Mouse (Mus musculus): ENCODE data around the gene Cib3. TPM values are rescaled to one million over a fixed set of nuclear protein-coding genes. Genes with fewer than 3 reads are reported as not detected.

Gene Cib3
- 0.79 TPM for polyA plus RNA-seq (2015; fragmentation: Illumina TruSeq; extraction: RNeasy Lipid Tissue Mini Kit (QIAGEN cat#74804); ENCODE audit: insufficient read depth, low replicate concordance)

DNA sequence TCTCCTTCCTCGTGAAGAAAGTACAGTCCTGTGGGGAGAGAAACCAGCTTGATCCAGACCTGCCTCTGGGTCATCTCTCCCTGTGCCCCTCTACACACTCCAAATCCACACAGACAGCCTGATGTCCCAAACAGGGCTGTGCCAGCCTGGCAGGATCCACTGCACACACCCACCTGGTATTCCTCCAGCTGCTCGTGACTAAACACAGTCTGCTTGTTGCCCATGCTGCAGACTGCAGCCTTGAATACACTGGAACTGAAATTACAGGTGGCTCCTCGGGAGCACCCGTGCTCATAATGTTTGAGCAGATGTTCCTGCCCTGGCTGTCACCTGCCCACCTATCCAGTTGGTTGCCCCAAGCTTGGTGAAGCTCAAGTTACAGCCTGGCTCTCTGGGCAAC is at the start of gene Cib3:
Gene Cib3 (minus strand): TSS at position 87 of the 400 bp plus-strand sequence.

DNA sequence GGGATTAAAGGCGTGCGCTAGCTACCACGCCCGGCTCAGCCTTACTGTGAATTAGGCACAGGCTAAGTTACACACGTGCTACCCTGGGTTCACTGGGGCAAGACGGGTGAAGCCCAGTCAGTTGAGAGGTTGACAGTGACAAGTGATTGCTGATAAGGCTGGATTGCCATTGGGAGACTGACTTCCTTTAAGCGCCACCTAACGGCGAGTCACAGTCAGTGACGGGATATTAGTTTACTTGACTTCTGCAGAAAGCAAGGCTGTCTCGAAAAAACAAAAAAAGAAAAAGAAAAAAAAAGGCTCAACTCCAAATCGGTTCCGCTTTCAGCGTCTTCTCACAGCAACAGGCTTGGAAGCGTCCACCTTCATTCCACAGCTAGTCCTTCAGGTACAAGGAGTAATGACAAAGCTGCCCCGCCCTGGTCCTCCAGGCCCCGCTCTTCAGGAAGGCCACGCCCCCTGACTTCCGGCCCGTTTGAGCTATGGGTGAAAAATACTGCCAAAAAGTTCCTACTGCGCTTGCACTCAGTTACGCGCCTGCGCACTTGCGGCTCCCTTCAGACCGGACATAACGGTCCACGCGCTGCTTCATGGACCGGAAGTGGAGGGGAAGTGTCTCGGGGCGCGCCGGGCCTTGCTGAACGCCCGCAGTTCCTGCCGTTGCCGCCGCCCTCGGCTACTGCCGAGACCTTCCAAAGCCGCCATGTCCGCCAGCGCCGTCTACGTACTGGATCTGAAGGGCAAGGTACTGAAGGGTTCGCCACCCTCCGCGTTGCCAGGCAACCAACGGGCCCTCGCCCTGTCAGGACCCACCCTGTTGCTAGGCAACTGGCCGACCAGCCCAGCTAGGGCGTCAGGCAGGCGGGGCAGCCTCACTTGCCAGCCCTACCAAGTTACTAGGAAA is 27.1 kb upstream of the Cib3 start, which contains the start of gene Ap1m1:
Gene Ap1m1 (plus strand): TSS at position 520 of the 904 bp plus-strand sequence.

DNA sequence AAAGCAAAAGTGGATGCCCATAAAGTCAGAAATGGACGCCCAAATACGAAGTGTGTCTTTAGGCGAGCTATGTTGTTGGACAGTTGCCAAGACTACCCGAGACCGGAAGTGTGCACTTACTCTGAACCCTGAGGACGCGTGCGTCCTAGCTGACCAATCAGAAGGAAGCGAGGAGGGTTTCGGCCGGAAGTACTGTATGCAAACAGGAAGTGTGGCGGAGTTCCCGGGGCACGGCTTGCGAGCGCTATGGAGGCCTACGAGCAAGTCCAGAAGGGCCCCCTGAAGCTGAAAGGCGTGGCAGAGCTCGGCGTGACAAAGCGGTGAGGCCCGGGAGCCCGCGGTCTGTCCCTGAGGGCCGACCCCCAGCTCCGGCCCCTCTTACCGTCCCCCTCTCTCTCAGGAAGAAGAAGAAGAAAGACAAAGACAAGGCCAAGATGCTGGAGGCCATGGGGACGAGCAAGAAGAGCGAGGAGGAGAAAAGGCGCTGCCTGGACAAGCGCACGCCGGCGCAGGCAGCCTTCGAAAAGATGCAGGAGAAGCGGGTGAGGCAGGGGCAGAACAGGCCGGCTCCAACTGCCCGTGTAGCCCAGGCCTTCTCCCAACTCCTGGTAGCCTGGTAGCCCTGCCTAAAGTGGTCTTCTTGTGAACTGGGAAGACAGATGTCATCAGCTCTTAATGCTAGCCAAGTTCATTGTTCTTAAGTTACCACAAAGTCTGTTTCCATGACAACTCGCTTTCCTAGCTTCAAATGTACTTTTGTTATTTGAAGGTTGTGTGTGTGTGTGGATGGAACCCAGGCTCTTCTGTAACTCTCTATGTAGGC is 7.1 kb upstream of the Cib3 start, which contains the start of gene Fam32a:
Gene Fam32a (plus strand): TSS at position 190 of the 823 bp plus-strand sequence.

DNA sequence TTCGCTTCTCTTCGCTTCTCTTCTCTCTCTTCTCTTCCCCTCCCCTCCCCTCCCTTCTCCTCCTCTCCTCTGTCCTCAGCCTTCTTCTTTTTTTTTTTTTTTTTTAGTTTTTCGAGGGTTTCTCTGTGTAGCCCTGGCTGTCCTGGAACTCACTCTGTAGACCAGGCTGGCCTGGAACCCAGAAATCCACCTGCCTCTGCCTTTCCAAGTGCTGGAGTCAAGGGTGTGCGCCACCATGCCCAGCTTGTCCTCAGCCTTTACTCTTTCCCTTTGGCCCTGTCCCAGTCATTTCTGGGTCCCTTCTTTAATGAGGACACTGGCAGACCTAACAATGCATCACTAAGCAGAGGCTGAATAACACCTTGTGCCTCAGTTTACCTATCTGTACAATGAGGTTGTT is 899 bp upstream of the Cib3 start, which contains the start of gene Gm11034:
Gene Gm11034 (minus strand): TSS at position 101 of the 400 bp plus-strand sequence.

DNA sequence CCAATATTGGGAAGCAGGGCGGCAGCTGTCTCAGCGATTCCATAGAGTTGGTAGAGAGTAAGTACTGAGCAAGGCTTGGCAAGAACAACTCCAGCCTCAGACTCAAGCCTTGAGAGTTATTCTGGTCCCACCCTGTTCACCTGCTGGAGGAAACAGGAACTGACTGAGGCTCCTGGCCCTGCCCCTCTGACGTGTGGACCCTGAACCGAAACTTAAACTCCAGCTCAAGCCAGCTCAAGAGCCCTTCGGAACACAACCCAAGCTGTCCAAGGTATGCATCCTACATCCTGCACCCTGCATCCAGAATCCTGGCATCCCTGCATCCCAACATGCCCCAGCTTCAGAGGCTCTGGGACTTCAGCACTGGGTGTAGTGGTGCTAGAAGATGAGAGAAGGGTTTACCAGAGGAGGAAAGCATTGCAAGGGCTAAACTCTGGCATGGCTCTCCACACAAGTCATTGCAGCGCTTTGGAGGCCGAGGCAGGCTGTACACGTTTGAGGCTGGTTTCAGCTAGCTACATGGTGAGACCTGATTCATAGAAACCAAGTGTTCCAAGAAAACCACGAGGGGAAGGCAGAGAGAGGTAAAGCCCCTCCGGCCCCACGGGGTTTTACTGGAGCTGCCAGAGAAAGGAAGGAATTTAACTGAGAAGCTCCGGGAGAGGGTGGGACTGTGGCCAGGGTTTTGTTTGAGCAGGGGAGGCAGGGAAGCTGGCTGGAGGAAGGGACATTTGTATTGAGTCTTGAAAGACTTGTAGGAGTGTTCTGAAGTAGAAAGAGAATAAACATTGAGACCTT is 23.0 kb downstream of the Cib3 start, which contains the start of gene Hsh2d:
Gene Hsh2d (plus strand): TSS at position 222 of the 798 bp plus-strand sequence.

DNA sequence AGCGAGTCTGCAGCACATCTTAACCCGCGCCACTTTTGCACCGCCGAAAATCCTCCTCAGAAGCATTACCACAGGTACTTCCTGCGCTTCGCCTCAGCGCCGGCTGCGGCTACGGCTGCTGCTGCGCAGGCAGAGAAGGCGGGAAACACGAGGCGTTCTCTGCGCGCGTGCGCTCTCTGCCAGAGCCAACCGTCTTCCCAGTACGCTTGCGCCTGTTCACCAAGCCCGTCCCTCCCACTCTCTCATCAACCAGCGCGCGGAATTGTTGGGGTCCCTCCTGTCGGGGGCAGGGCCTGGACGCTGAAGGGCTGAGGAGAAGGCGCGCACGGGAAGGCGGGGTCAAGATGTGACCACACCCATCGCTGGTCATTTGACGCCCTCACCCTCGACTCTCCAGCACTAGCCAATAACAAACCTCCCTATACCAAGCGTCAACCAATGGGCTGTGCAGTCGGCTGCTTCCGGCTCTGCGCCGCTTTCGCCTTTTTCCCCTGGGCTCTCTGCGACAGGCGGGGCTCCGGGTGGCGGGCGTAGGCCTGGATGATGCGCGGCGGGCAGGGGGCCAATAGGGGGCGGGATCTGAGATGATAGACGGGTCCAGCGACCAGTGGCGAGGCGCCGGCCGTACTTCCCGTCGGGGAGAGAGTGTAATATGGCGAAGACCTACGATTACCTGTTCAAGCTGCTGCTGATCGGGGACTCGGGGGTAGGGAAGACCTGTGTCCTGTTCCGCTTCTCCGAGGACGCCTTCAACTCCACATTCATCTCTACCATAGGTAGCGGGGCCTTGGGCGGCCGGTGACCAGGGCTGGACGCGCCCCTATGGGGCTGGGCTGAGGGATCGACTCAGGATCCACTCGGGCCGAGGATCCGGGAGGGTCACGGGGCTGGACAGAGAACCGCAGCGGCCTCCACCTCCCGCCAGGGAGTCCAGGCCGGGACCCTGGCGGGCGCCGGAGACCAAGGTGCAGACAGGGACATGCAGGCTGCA is 51.6 kb downstream of the Cib3 start, which contains the start of gene Rab8a:
Gene Rab8a (plus strand): TSS at position 494 of the 991 bp plus-strand sequence.

Other genes with a start within 250 kb of the Cib3 start
- 35.6 TPM for gene Cyp4f18, start 203.2 kb downstream of the Cib3 start, polyA plus RNA-seq (2015; fragmentation: Illumina TruSeq; extraction: RNeasy Lipid Tissue Mini Kit (QIAGEN cat#74804); ENCODE audit: insufficient read depth, low replicate concordance)
- gene Olfr372, start 171.6 kb downstream of the Cib3 start, polyA plus RNA-seq (2015; fragmentation: Illumina TruSeq; extraction: RNeasy Lipid Tissue Mini Kit (QIAGEN cat#74804); ENCODE audit: insufficient read depth, low replicate concordance) = 0.08 TPM
- not detected for gene Olfr373, start 129.7 kb downstream of the Cib3 start, polyA plus RNA-seq (2015; fragmentation: Illumina TruSeq; extraction: RNeasy Lipid Tissue Mini Kit (QIAGEN cat#74804); ENCODE audit: insufficient read depth, low replicate concordance)
- gene Olfr374, start 105.8 kb downstream of the Cib3 start, polyA plus RNA-seq (2015; fragmentation: Illumina TruSeq; extraction: RNeasy Lipid Tissue Mini Kit (QIAGEN cat#74804); ENCODE audit: insufficient read depth, low replicate concordance) = 0.10 TPM
- gene Tpm4, start 77.9 kb downstream of the Cib3 start, polyA plus RNA-seq (2015; fragmentation: Illumina TruSeq; extraction: RNeasy Lipid Tissue Mini Kit (QIAGEN cat#74804); ENCODE audit: insufficient read depth, low replicate concordance) = 486 TPM
- gene Rab8a, start 51.6 kb downstream of the Cib3 start, polyA plus RNA-seq (2015; fragmentation: Illumina TruSeq; extraction: RNeasy Lipid Tissue Mini Kit (QIAGEN cat#74804); ENCODE audit: insufficient read depth, low replicate concordance) = 177 TPM
- gene Hsh2d, start 23.2 kb downstream of the Cib3 start, polyA plus RNA-seq (2015; fragmentation: Illumina TruSeq; extraction: RNeasy Lipid Tissue Mini Kit (QIAGEN cat#74804); ENCODE audit: insufficient read depth, low replicate concordance) = 26.3 TPM
- not detected for gene Gm11034, start 799 bp upstream of the Cib3 start, polyA plus RNA-seq (2015; fragmentation: Illumina TruSeq; extraction: RNeasy Lipid Tissue Mini Kit (QIAGEN cat#74804); ENCODE audit: insufficient read depth, low replicate concordance)
- gene Fam32a, start 6.9 kb upstream of the Cib3 start, polyA plus RNA-seq (2015; fragmentation: Illumina TruSeq; extraction: RNeasy Lipid Tissue Mini Kit (QIAGEN cat#74804); ENCODE audit: insufficient read depth, low replicate concordance) = 74.4 TPM
- gene Ap1m1, start 27.2 kb upstream of the Cib3 start, polyA plus RNA-seq (2015; fragmentation: Illumina TruSeq; extraction: RNeasy Lipid Tissue Mini Kit (QIAGEN cat#74804); ENCODE audit: insufficient read depth, low replicate concordance) = 94.1 TPM
- gene Gm10282, start 92.4 kb upstream of the Cib3 start, polyA plus RNA-seq (2015; fragmentation: Illumina TruSeq; extraction: RNeasy Lipid Tissue Mini Kit (QIAGEN cat#74804); ENCODE audit: insufficient read depth, low replicate concordance) = 4.5 TPM
- gene Klf2, start 106.2 kb upstream of the Cib3 start, polyA plus RNA-seq (2015; fragmentation: Illumina TruSeq; extraction: RNeasy Lipid Tissue Mini Kit (QIAGEN cat#74804); ENCODE audit: insufficient read depth, low replicate concordance) = 88.1 TPM
- gene Eps15l1, start 208.6 kb upstream of the Cib3 start, polyA plus RNA-seq (2015; fragmentation: Illumina TruSeq; extraction: RNeasy Lipid Tissue Mini Kit (QIAGEN cat#74804); ENCODE audit: insufficient read depth, low replicate concordance) = 83.9 TPM
- gene Calr3, start 231.0 kb upstream of the Cib3 start, polyA plus RNA-seq (2015; fragmentation: Illumina TruSeq; extraction: RNeasy Lipid Tissue Mini Kit (QIAGEN cat#74804); ENCODE audit: insufficient read depth, low replicate concordance) = 0.47 TPM
- gene 1700030K09Rik, start 231.0 kb upstream of the Cib3 start, polyA plus RNA-seq (2015; fragmentation: Illumina TruSeq; extraction: RNeasy Lipid Tissue Mini Kit (QIAGEN cat#74804); ENCODE audit: insufficient read depth, low replicate concordance) = 14.4 TPM

Data from spleen, adult 10 weeks (tissue).